Mouse (Mus musculus) thymus, postnatal 0 days (tissue): ENCODE data around the gene Pla2g16. TPM values are rescaled to one million over a fixed set of nuclear protein-coding genes. Genes with fewer than 3 reads are reported as not detected.
A peak's percentile ranks its signal among the peaks of the same experiment; 100 is the strongest.

ENCODE experiments used
- DNase-seq: peaks from one replicate; pipeline ENCODE4 v3.0.0-alpha.2; 2015; ENCODE audit warnings: low spot score
- polyA plus RNA-seq: library from polyadenylated mRNA; unstranded; fragments of >200 nt; fragmentation: Nextera tagmentation; extraction: Ambion mirVana; gene quantifications from 2 replicates; pipeline ENCODE4 v1.2.1, GENCODE M21; 2015

Pla2g16 gene
- polyA plus RNA-seq, 1 experiment from 2014 or later: 28.4 TPM

- no peak for DNase-seq
These were observed 6.4 kb downstream of the Pla2g16 start for GRCm38 (mm10) chr19:7563676-7564075.

- no peak for DNase-seq
These were observed 7.2 kb downstream of the Pla2g16 start for GRCm38 (mm10) chr19:7564457-7564856.

- DNase-seq: no peak
These were observed 9.6 kb downstream of the Pla2g16 start for GRCm38 (mm10) chr19:7566826-7567225.

GRCm38 (mm10) chr19:7568364-7568763, 11.1 kb downstream of the Pla2g16 start:
- DNase-seq: no peak

GRCm38 (mm10) chr19:7569650-7570049, 12.4 kb downstream of the Pla2g16 start:
- no peak for DNase-seq

- no peak for DNase-seq
These were observed 18.9 kb downstream of the Pla2g16 start for GRCm38 (mm10) chr19:7576180-7576579.

GRCm38 (mm10) chr19:7577710-7578109, 20.5 kb downstream of the Pla2g16 start:
- DNase-seq: no peak

- no peak for DNase-seq
These were observed 23.8 kb downstream of the Pla2g16 start for GRCm38 (mm10) chr19:7581042-7581441.

- no peak for DNase-seq
These were observed 25.8 kb downstream of the Pla2g16 start for GRCm38 (mm10) chr19:7583101-7583500.

- DNase-seq: no peak
These were observed 26.3 kb downstream of the Pla2g16 start for GRCm38 (mm10) chr19:7583599-7583998.

GRCm38 (mm10) chr19:7585279-7585678, 28.0 kb downstream of the Pla2g16 start:
- no peak for DNase-seq

GRCm38 (mm10) chr19:7585764-7586163, 28.5 kb downstream of the Pla2g16 start:
- DNase-seq: no peak

- no peak for DNase-seq
These were observed 33.5 kb downstream of the Pla2g16 start for GRCm38 (mm10) chr19:7590795-7591194.

- DNase-seq: no peak
These were observed 34.8 kb downstream of the Pla2g16 start for GRCm38 (mm10) chr19:7592018-7592417.

- peak; percentile 37 for DNase-seq
These were observed 38.3 kb downstream of the Pla2g16 start for GRCm38 (mm10) chr19:7595534-7595933.

- no peak for DNase-seq
These were observed 41.2 kb downstream of the Pla2g16 start for GRCm38 (mm10) chr19:7598481-7598880.

GRCm38 (mm10) chr19:7601551-7601950, 44.3 kb downstream of the Pla2g16 start:
- no peak for DNase-seq

- no peak for DNase-seq
These were observed 46.8 kb downstream of the Pla2g16 start for GRCm38 (mm10) chr19:7604107-7604506.

- no peak for DNase-seq
These were observed 47.8 kb downstream of the Pla2g16 start for GRCm38 (mm10) chr19:7605013-7605412.

- no peak for DNase-seq
These were observed 48.9 kb downstream of the Pla2g16 start for GRCm38 (mm10) chr19:7605930-7606783.

- DNase-seq: no peak
These were observed 49.8 kb downstream of the Pla2g16 start, which contains the start of gene Lgals12 for GRCm38 (mm10) chr19:7606801-7607689. TSS of gene Lgals12 (minus strand) at chr19:7607193.

GRCm38 (mm10) chr19:7607690-7608201, 50.5 kb downstream of the Pla2g16 start:
- no peak for DNase-seq
